Mouse (Mus musculus) embryo, embryonic 11 days (tissue): ENCODE data around the gene 4930415O20Rik.

ENCODE experiments used
- DNase-seq: peaks from one replicate; pipeline ENCODE4 v3.0.0-alpha.2; 2015

Gene 4930415O20Rik

GRCm38 (mm10) chr15:98570873-98571538 lies at the start of gene 4930415O20Rik, which contains the start of gene Ccnt1:
Gene 4930415O20Rik, plus strand, starts transcription at chr15:98571004.
Gene Ccnt1, minus strand, starts transcription at chr15:98570923.
- DNase-seq: no peak

GRCm38 (mm10) chr15:98521245-98521644 lies 49.6 kb upstream of the 4930415O20Rik start:
- no peak for DNase-seq

GRCm38 (mm10) chr15:98526057-98526456 lies 44.7 kb upstream of the 4930415O20Rik start:
- DNase-seq: no peak

- DNase-seq: no peak
Observed at GRCm38 (mm10) chr15:98527056-98527771, 43.6 kb upstream of the 4930415O20Rik start.

GRCm38 (mm10) chr15:98528066-98528563 lies 42.7 kb upstream of the 4930415O20Rik start:
- no peak for DNase-seq

GRCm38 (mm10) chr15:98532281-98532680 lies 38.5 kb upstream of the 4930415O20Rik start:
- DNase-seq: no peak

- no peak for DNase-seq
Observed at GRCm38 (mm10) chr15:98533035-98533531, 37.7 kb upstream of the 4930415O20Rik start.

- DNase-seq: peak; percentile 99
Observed at GRCm38 (mm10) chr15:98533881-98534627, 36.8 kb upstream of the 4930415O20Rik start, which contains the start of gene Kansl2. Gene Kansl2, minus strand, starts transcription at chr15:98534264.

GRCm38 (mm10) chr15:98535921-98536320 lies 34.9 kb upstream of the 4930415O20Rik start:
- no peak for DNase-seq

GRCm38 (mm10) chr15:98536828-98537510 lies 33.8 kb upstream of the 4930415O20Rik start:
- DNase-seq: no peak

GRCm38 (mm10) chr15:98537923-98538322 lies 32.9 kb upstream of the 4930415O20Rik start:
- DNase-seq: no peak

- no peak for DNase-seq
Observed at GRCm38 (mm10) chr15:98541064-98541463, 29.7 kb upstream of the 4930415O20Rik start.

GRCm38 (mm10) chr15:98543341-98543740 lies 27.5 kb upstream of the 4930415O20Rik start:
- DNase-seq: no peak

- no peak for DNase-seq
Observed at GRCm38 (mm10) chr15:98545151-98545550, 25.7 kb upstream of the 4930415O20Rik start.

- no peak for DNase-seq
Observed at GRCm38 (mm10) chr15:98546843-98547242, 24.0 kb upstream of the 4930415O20Rik start.

GRCm38 (mm10) chr15:98552758-98553157 lies 18.0 kb upstream of the 4930415O20Rik start:
- DNase-seq: no peak

- DNase-seq: no peak
Observed at GRCm38 (mm10) chr15:98555881-98556280, 14.9 kb upstream of the 4930415O20Rik start.

- no peak for DNase-seq
Observed at GRCm38 (mm10) chr15:98557186-98557585, 13.6 kb upstream of the 4930415O20Rik start.

- DNase-seq: no peak
Observed at GRCm38 (mm10) chr15:98566973-98567277, 3.9 kb upstream of the 4930415O20Rik start.

- DNase-seq: peak; percentile 100
Observed at GRCm38 (mm10) chr15:98567278-98568134, 3.3 kb upstream of the 4930415O20Rik start.

GRCm38 (mm10) chr15:98568256-98569033 lies 2.4 kb upstream of the 4930415O20Rik start:
- DNase-seq: peak; percentile 32
